Comparison of ENCODE assay signal across 8 mouse cellular contexts in genomic region chr12:76532926-76533376, GRCm38 (mm10). TPM values are rescaled to one million over a fixed set of nuclear protein-coding genes. Genes with fewer than 3 reads are reported as not detected.
A peak's percentile ranks its signal among the peaks of the same experiment; 100 is the strongest.
DNase-seq lines count a peak whose midpoint lies in the region; ATAC-seq and TF ChIP-seq lines count a peak whose summit lies in the region.

No protein-coding gene starts in this region.

- no peak for TF ChIP-seq EP300 in liver, postnatal 0 days (IDR thresholded peaks at IDR 0.05; ENCODE audit: low read depth)

- no peak for TF ChIP-seq POLR2A in kidney, adult 2 months (IDR thresholded peaks at IDR 0.05; ENCODE audit: low read depth, low read length)

- H3K36me3 ChIP-seq in kidney, adult 2 months (ENCODE audit: control insufficient read depth, insufficient read depth, low read length): no peaks in the 10 kb centered on the region
- peaks cover 2% of the 10 kb centered on the region for H3K36me3 ChIP-seq in G1E (replicated peaks)
- H3K36me3 ChIP-seq in forebrain, embryonic 15.5 days: no peaks in the 10 kb centered on the region
- H3K36me3 ChIP-seq in liver, postnatal 0 days (replicated peaks; ENCODE audit: insufficient read depth, low read length): no peaks in the 10 kb centered on the region

- H3K9me3 ChIP-seq in G1E (replicated peaks): peaks cover 5% of the 10 kb centered on the region; the same call in 1 of the 2 replicates
- no peaks in the 10 kb centered on the region for H3K9me3 ChIP-seq in forebrain, embryonic 15.5 days
- no peaks in the 10 kb centered on the region for H3K9me3 ChIP-seq in liver, postnatal 0 days (ENCODE audit: low read length)

- H3K27me3 ChIP-seq in kidney, adult 2 months (replicated peaks; ENCODE audit: control insufficient read depth, insufficient read depth, low read length): no peaks in the 10 kb centered on the region
- H3K27me3 ChIP-seq in G1E (ENCODE audit: insufficient read depth, low read length): peaks cover 93% of the 10 kb centered on the region
- peaks cover 56% of the 10 kb centered on the region for H3K27me3 ChIP-seq in forebrain, embryonic 15.5 days
- H3K27me3 ChIP-seq in liver, postnatal 0 days (ENCODE audit: insufficient read depth, low read length): peaks cover 23% of the 10 kb centered on the region

- peak; percentile 25; the same call in 1 of the 2 replicates for ATAC-seq in G1E (ENCODE audit: extremely low read depth, insufficient number of reproducible peaks, low FRiP score, poor library complexity, severe bottlenecking)
- ATAC-seq in forebrain, embryonic 15.5 days (replicated peaks): peak; percentile 26
- no peak for ATAC-seq in liver, postnatal 0 days

- H3K27ac ChIP-seq in kidney, adult 2 months (ENCODE audit: insufficient read depth, low read depth, low read length): peak overlapping the region; percentile 89
- no peak overlapping the region for H3K27ac ChIP-seq in forebrain, embryonic 15.5 days (replicated peaks)
- peak overlapping the region; percentile 97 for H3K27ac ChIP-seq in liver, postnatal 0 days (ENCODE audit: low read depth)

- no peak for DNase-seq in kidney, adult 2 months
- DNase-seq in kidney, postnatal 36 days: no peak
- peak; percentile 53 for DNase-seq in G1E (ENCODE audit: low spot score)
- DNase-seq in liver, postnatal 0 days: no peak
- DNase-seq in urinary bladder, adult 2 months (ENCODE audit: low spot score): no peak
- no peak for DNase-seq in adrenal gland, postnatal 14 days
- no peak for DNase-seq in embryo, embryonic 10 days (ENCODE audit: low spot score)

- H3K4me3 ChIP-seq in kidney, adult 2 months (ENCODE audit: insufficient read depth, low read depth, low read length): peak overlapping the region; percentile 84
- peak overlapping the region; percentile 71 for H3K4me3 ChIP-seq in G1E (ENCODE audit: low read depth, low read length)
- peak overlapping the region; percentile 53 for H3K4me3 ChIP-seq in forebrain, embryonic 15.5 days
- peak overlapping the region; percentile 77 for H3K4me3 ChIP-seq in liver, postnatal 0 days (ENCODE audit: low read depth, low read length)

- H3K4me1 ChIP-seq in kidney, adult 2 months (ENCODE audit: control insufficient read depth, insufficient read depth, low read length): peaks cover 17% of the 10 kb centered on the region
- peaks cover 73% of the 10 kb centered on the region for H3K4me1 ChIP-seq in G1E (ENCODE audit: insufficient read depth, low read depth, low read length)
- H3K4me1 ChIP-seq in forebrain, embryonic 15.5 days: peaks cover 24% of the 10 kb centered on the region
- peaks cover 48% of the 10 kb centered on the region for H3K4me1 ChIP-seq in liver, postnatal 0 days (ENCODE audit: insufficient read depth)

- peak overlapping the region; percentile 98 for H3K4me2 ChIP-seq in forebrain, embryonic 15.5 days (replicated peaks)
- H3K4me2 ChIP-seq in liver, postnatal 0 days (ENCODE audit: low read depth, low read length): peak overlapping the region; percentile 89

- no peak; the same call in 1 of the 2 replicates for TF ChIP-seq CTCF in kidney, adult 2 months (conservative IDR thresholded peaks at IDR 0.05; ENCODE audit: insufficient read depth, insufficient read length, low read depth, low read length)
- TF ChIP-seq CTCF in G1E (IDR thresholded peaks at IDR 0.05; ENCODE audit: low read depth, low read length): no peak
- TF ChIP-seq CTCF in liver, postnatal 0 days (IDR thresholded peaks at IDR 0.05; ENCODE audit: low read depth): no peak

- WGBS in kidney, adult 2 months: 2% methylated on average over 31 of the region's 31 CpGs
- WGBS in forebrain, embryonic 15.5 days: 1% methylated on average over 31 of the region's 31 CpGs
- WGBS in liver, postnatal 0 days (ENCODE audit: insufficient replicate concordance): under 1% methylated on average over 31 of the region's 31 CpGs

- H3K9ac ChIP-seq in forebrain, embryonic 15.5 days (replicated peaks): peak overlapping the region; percentile 55
- H3K9ac ChIP-seq in liver, postnatal 0 days (replicated peaks): peak overlapping the region; percentile 83

RNA-seq across cellular contexts. Expression of gene Plekhg3, which starts 2.3 kb away (rescaled TPM):
- 57.9 and 67.6 TPM in 2 replicates for polyA plus RNA-seq in kidney, adult 2 months (2012; rRNA removed)
- 12.4 and 12.6 TPM in 2 replicates for total RNA-seq in G1E (2014; fragmentation: Nextera tagmentation)
- 16.7 and 17.8 TPM in 2 replicates for total RNA-seq in G1E (2017)
- polyA plus RNA-seq in G1E (2012): 10.1 and 12.5 TPM in 2 replicates
- 0.79 and 1.2 TPM in 2 replicates for polyA plus RNA-seq in forebrain, embryonic 15.5 days (2015; fragmentation: Nextera tagmentation; extraction: Ambion mirVana)
- 3.3 and 3.7 TPM in 2 replicates for polyA plus RNA-seq in liver, postnatal 0 days (2015; fragmentation: Nextera tagmentation; extraction: Ambion mirVana)
- polyA plus RNA-seq in urinary bladder, adult 2 months (2012; rRNA removed): 56.5 and 62.8 TPM in 2 replicates
- 16.7 and 19.4 TPM in 2 replicates for total RNA-seq in adrenal gland, postnatal 14 days (2021)
